In the genomic region with DNA sequence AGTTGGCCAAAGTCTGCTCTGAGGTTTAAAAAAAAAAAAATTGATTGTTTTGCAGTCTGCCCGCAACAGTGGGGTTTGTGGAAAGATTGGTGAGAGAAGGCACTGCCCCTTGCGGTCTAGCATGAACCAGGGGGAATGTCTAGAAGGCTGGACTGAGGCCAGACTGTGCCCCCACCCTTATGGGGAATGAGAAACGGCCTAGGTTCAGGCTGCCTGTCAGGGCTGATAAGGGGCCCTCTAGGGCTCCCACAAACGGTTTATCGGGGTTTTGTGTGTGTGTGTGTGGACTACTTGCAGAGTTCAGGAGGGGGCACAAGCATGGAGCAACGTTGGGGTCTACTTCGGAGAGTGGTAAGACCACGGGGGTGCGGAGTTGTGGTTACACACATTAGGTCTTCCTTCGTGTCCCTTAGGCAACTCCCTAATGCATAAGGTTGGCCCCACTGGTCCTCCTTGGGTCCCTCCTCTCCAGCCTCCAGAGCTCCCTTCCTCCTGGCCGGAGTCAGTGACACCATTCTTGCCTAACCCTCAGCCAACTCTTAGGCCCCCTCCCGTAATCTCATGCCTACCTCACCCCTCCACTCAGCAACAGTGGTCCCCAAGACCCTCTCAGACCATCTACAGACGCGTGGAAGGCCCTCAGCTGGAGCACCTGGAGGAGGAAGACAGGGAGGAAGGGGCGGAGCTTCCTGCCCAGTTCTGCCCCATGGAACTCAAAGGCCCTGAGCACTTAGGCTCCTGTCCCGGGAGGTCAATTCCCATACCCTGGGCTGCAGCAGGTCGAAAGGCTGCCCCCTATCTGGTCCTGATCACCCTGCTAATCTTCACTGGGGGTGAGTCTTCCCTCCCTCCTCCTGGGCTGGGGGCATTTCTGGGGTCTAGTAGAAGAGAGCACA, we compare ENCODE assay signal across 16 mouse cellular contexts. TPM values are rescaled to one million over a fixed set of nuclear protein-coding genes. Genes with fewer than 3 reads are reported as not detected.
A peak's percentile ranks its signal among the peaks of the same experiment; 100 is the strongest.
DNase-seq lines count a peak whose midpoint lies in the region; ATAC-seq and TF ChIP-seq lines count a peak whose summit lies in the region.
"Had no signal": no experiment of that assay in that cellular context is flagged by ENCODE, and none has a peak within 500 bp of the region (broad histone marks: within the 10 kb centered on the region; RNA-seq: fewer than 3 reads in every experiment).

No protein-coding gene starts in this region.

- peak overlapping the region; percentile 12; the same call in 1 of the 2 replicates for H3K4me3 ChIP-seq in lung, embryonic 14.5 days (ENCODE audit: low read depth, low read length)
- H3K4me3 ChIP-seq: forebrain, embryonic 12.5 days had no signal

- no peak for TF ChIP-seq CTCF in lung, embryonic 14.5 days (IDR thresholded peaks at IDR 0.05; ENCODE audit: low read depth)

- H3K9ac ChIP-seq in lung, embryonic 14.5 days, result no peak overlapping the region; the same call in 1 of the 2 replicates
- H3K9ac ChIP-seq: forebrain, embryonic 12.5 days had no signal

- H3K36me3 ChIP-seq in lung, embryonic 14.5 days (ENCODE audit: insufficient read depth), result no peaks in the 10 kb centered on the region
- H3K36me3 ChIP-seq: forebrain, embryonic 12.5 days had no signal

- H3K4me1 ChIP-seq in lung, embryonic 14.5 days (ENCODE audit: insufficient read depth), result peaks cover 4% of the 10 kb centered on the region; the same call in 1 of the 2 replicates

- DNase-seq in lung, embryonic 14.5 days, result no peak
- DNase-seq in lung, postnatal 10 days, result no peak
- DNase-seq in c-Kit-negative CD71-positive TER-119-positive erythroid progenitor cells, embryonic 14.5 days (ENCODE audit: low read depth, low spot score), result peak; percentile 63
- DNase-seq in kidney, postnatal 36 days, result no peak
- no peak for DNase-seq in B cell, adult 2 months
- DNase-seq in thymus, postnatal 36 days, result no peak
- DNase-seq: adrenal gland, postnatal 36 days; kidney, adult 9 months had no signal

- no peak overlapping the region for H3K27ac ChIP-seq in lung, embryonic 14.5 days (ENCODE audit: low read depth)
- H3K27ac ChIP-seq: forebrain, embryonic 12.5 days; macrophage had no signal

- no peaks in the 10 kb centered on the region for H3K9me3 ChIP-seq in lung, embryonic 14.5 days (ENCODE audit: low read depth, low read length)
- H3K9me3 ChIP-seq: forebrain, embryonic 12.5 days had no signal

- H3K27me3 ChIP-seq in lung, embryonic 14.5 days (ENCODE audit: insufficient read depth, low read length), result peaks cover 5% of the 10 kb centered on the region; the same call in 1 of the 2 replicates

- peak overlapping the region; percentile 32; the same call in 1 of the 2 replicates for H3K4me2 ChIP-seq in lung, embryonic 14.5 days
- H3K4me2 ChIP-seq: forebrain, embryonic 12.5 days had no signal

- WGBS in lung, embryonic 14.5 days, result 67% methylated on average over 17 of the region's 17 CpGs

- ATAC-seq in lung, embryonic 14.5 days (ENCODE audit: insufficient read depth), result peak; percentile 25; the same call in 1 of the 2 replicates
- peak; percentile 78 for ATAC-seq in erythroid progenitor cell, adult 5-6 weeks (replicated peaks; ENCODE audit: low FRiP score, poor library complexity, severe bottlenecking)
- peak; percentile 76 for ATAC-seq in megakaryocyte progenitor cell, adult 5-6 weeks (replicated peaks; ENCODE audit: poor library complexity)

RNA-seq across cellular contexts. Expression of a gene that starts 1.3 kb away (rescaled TPM):
- polyA plus RNA-seq in lung, embryonic 14.5 days (2014; fragmentation: Nextera tagmentation; extraction: Ambion mirVana), result 0.31 and 0.47 TPM in 2 replicates
- total RNA-seq in erythroid progenitor cell, adult 5-6 weeks (2015; ENCODE audit: low replicate concordance), result 44.9 and 62.0 TPM in 2 replicates
- total RNA-seq in erythroid progenitor cell, adult 5-6 weeks (2017; ENCODE audit: low replicate concordance), result 42.2 and 61.0 TPM in 2 replicates
- 14.1 and 20.7 TPM in 2 replicates for total RNA-seq in megakaryocyte progenitor cell, adult 5-6 weeks (2015)
- 13.2 and 23.4 TPM in 2 replicates for total RNA-seq in megakaryocyte progenitor cell, adult 5-6 weeks (2017)

RNA-seq across cellular contexts. Expression of a gene that starts 17.6 kb away (rescaled TPM):
- 0.26 TPM in 1 of 2 replicates, not detected in the other for polyA plus RNA-seq in lung, embryonic 14.5 days (2014; fragmentation: Nextera tagmentation; extraction: Ambion mirVana)
- total RNA-seq in erythroid progenitor cell, adult 5-6 weeks (2015; ENCODE audit: low replicate concordance), result not detected in 2 replicates
- total RNA-seq in erythroid progenitor cell, adult 5-6 weeks (2017; ENCODE audit: low replicate concordance), result not detected in 2 replicates
- not detected in 2 replicates for total RNA-seq in megakaryocyte progenitor cell, adult 5-6 weeks (2015)
- not detected in 2 replicates for total RNA-seq in megakaryocyte progenitor cell, adult 5-6 weeks (2017)
- polyA plus RNA-seq: macrophage had no signal

RNA-seq across cellular contexts. Expression of a gene that starts 29.9 kb away (rescaled TPM):
- 33.9 and 37.8 TPM in 2 replicates for polyA plus RNA-seq in lung, embryonic 14.5 days (2014; fragmentation: Nextera tagmentation; extraction: Ambion mirVana)
- total RNA-seq in erythroid progenitor cell, adult 5-6 weeks (2015; ENCODE audit: low replicate concordance), result 36.9 and 44.3 TPM in 2 replicates
- 8.5 TPM in 1 of 2 replicates, not detected in the other for total RNA-seq in erythroid progenitor cell, adult 5-6 weeks (2017; ENCODE audit: low replicate concordance)
- total RNA-seq in megakaryocyte progenitor cell, adult 5-6 weeks (2015), result 95.4 and 97.5 TPM in 2 replicates
- 3.6 and 5.5 TPM in 2 replicates for total RNA-seq in megakaryocyte progenitor cell, adult 5-6 weeks (2017)

RNA-seq across cellular contexts. Expression of a gene that starts 37.6 kb away (rescaled TPM):
- 411 and 440 TPM in 2 replicates for polyA plus RNA-seq in lung, embryonic 14.5 days (2014; fragmentation: Nextera tagmentation; extraction: Ambion mirVana)
- 253 and 262 TPM in 2 replicates for total RNA-seq in erythroid progenitor cell, adult 5-6 weeks (2015; ENCODE audit: low replicate concordance)
- 152 and 170 TPM in 2 replicates for total RNA-seq in erythroid progenitor cell, adult 5-6 weeks (2017; ENCODE audit: low replicate concordance)
- 193 and 223 TPM in 2 replicates for total RNA-seq in megakaryocyte progenitor cell, adult 5-6 weeks (2015)
- 187 and 251 TPM in 2 replicates for total RNA-seq in megakaryocyte progenitor cell, adult 5-6 weeks (2017)

RNA-seq across cellular contexts. Expression of a gene that starts 37.9 kb away (rescaled TPM):
- polyA plus RNA-seq in lung, embryonic 14.5 days (2014; fragmentation: Nextera tagmentation; extraction: Ambion mirVana), result 0.37 and 0.38 TPM in 2 replicates
- not detected in 2 replicates for total RNA-seq in erythroid progenitor cell, adult 5-6 weeks (2015; ENCODE audit: low replicate concordance)
- not detected in 2 replicates for total RNA-seq in erythroid progenitor cell, adult 5-6 weeks (2017; ENCODE audit: low replicate concordance)
- total RNA-seq in megakaryocyte progenitor cell, adult 5-6 weeks (2015), result not detected in 2 replicates
- not detected in 2 replicates for total RNA-seq in megakaryocyte progenitor cell, adult 5-6 weeks (2017)
- total RNA-seq: adrenal gland, postnatal 36 days; left cerebral cortex, postnatal 10 days had no signal
- polyA plus RNA-seq: cortical plate, adult 2 months; gonadal fat pad, adult 2 months; macrophage; small intestine, adult 2 months had no signal

Comparison
In these comparisons a context has a peak if more than half of its experiments do, and no peak if none do; other contexts are left out.
1. ATAC-seq: peak in every context shown above with its lines; median percentile 78 in erythroid progenitor cell, adult 5-6 weeks; 76 in megakaryocyte progenitor cell, adult 5-6 weeks; 25 in lung, embryonic 14.5 days.